Mouse (Mus musculus) megakaryocyte, embryonic 14.5 days (primary cell): ENCODE data around the gene Map10.

ENCODE experiments used
- FLI1 ChIP-seq: IDR thresholded peaks from 2 replicates; pipeline ENCODE4 v1.6.1; 2012; ENCODE audit warnings: low read length, inconsistent platforms, mixed read lengths
- GATA1 ChIP-seq: IDR thresholded peaks from 3 replicates; pipeline ENCODE4 v1.6.1; 2012; ENCODE audit warnings: mixed read lengths, low read length, inconsistent platforms, borderline replicate concordance

- TF ChIP-seq GATA1 (no peak), FLI1 (no peak)
Measured at GRCm38 (mm10) chr8:125686221-125686865, 16.7 kb downstream of the Map10 start.
